Mouse (Mus musculus) megakaryocyte, embryonic 14.5 days (primary cell): ENCODE measurements at regions not wholly inside any gene's neighbourhood (a gene's known extent, or its start where the extent isn't known, plus 50 kb on each side); places are given as distances from the start of the nearest gene placed in this dataset.

Experiments
- H3K27me3 ChIP-seq: replicated peaks from 2 replicates; pipeline ENCODE3; 2012; ENCODE audit warnings: inconsistent platforms
- H3K36me3 ChIP-seq: replicated peaks from 2 replicates; pipeline ENCODE3; 2012; ENCODE audit warnings: low read length, inconsistent platforms, mixed read lengths
- H3K4me1 ChIP-seq: 2 replicates; pipeline ENCODE4 v1.6.1; 2012; ENCODE audit warnings: inconsistent platforms
- H3K4me3 ChIP-seq: replicated peaks from 2 replicates; pipeline ENCODE3; 2012; ENCODE audit warnings: moderate library complexity, mild to moderate bottlenecking, inconsistent platforms
- H3K9me3 ChIP-seq: 2 replicates; pipeline ENCODE4 v1.6.1; 2012; ENCODE audit warnings: inconsistent platforms
- FLI1 ChIP-seq: IDR thresholded peaks from 2 replicates; pipeline ENCODE4 v1.6.1; 2012; ENCODE audit warnings: low read length, inconsistent platforms, mixed read lengths
- GATA1 ChIP-seq: IDR thresholded peaks from 3 replicates; pipeline ENCODE4 v1.6.1; 2012; ENCODE audit warnings: mixed read lengths, low read length, inconsistent platforms, borderline replicate concordance

- Histone ChIP-seq H3K4me3 (no peak overlapping the region), H3K36me3 (no peaks in the 10 kb centered on the region), H3K27me3 (no peaks in the 10 kb centered on the region), H3K4me1 (no peaks in the 10 kb centered on the region), H3K9me3 (no peaks in the 10 kb centered on the region)
- TF ChIP-seq GATA1 = no peak
These were observed 118.4 kb upstream of the Paip1 start for GRCm38 (mm10) chr13:119310013-119310412.

DNA sequence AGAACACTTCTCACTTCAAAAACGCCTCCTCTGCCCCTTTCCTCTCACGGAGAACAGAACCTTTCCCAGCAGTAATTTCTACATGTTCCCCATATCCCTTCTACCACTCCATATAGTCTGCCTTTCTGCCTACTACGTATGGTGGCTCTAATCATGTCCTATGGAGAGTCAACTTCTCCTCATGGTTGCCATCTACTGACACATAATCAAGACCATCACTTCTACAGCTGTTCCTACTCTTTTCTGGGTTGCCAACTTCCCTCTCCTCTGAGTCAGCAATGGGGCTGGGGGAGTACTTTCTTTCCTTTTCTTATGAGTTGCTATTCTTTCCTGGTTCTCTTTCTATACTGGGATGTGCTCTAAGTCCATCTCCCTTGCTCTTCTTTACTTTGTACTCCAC is 114.0 kb upstream of the Paip1 start:
- Histone ChIP-seq H3K4me3 (no peak overlapping the region), H3K4me1 (no peaks in the 10 kb centered on the region), H3K36me3 (no peaks in the 10 kb centered on the region), H3K27me3 (no peaks in the 10 kb centered on the region), H3K9me3 (no peaks in the 10 kb centered on the region)
- TF ChIP-seq GATA1 (no peak), FLI1 (no peak)

DNA sequence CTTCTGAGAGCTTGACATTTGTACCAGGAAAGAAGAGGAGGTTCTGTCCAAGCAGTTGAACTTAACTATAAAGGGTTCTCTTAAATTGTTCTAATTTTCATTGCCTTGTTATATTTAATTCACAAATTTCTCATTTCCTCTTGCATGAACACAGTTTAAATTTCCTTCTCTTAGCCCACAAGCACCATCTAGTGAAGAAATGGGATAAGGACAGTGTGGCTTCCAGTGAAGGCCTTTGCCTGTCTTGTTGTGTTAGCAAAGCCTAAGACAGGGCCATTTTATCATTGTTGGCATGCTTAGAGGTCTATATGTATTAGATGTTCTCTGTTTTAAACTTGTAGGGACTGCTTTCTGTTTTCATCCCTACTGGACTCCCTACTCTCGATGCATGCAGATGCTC is 110.0 kb upstream of the Paip1 start:
- Histone ChIP-seq H3K4me3 (no peak overlapping the region), H3K36me3 (no peaks in the 10 kb centered on the region), H3K27me3 (no peaks in the 10 kb centered on the region), H3K9me3 (no peaks in the 10 kb centered on the region), H3K4me1 (no peaks in the 10 kb centered on the region)
- TF ChIP-seq FLI1 (no peak), GATA1 (no peak)

- Histone ChIP-seq H3K4me3 (no peak overlapping the region), H3K27me3 (no peaks in the 10 kb centered on the region), H3K36me3 (no peaks in the 10 kb centered on the region), H3K9me3 (no peaks in the 10 kb centered on the region), H3K4me1 (no peaks in the 10 kb centered on the region)
- TF ChIP-seq GATA1 = no peak
- TF ChIP-seq FLI1 = no peak
These were observed 102.9 kb upstream of the Paip1 start for GRCm38 (mm10) chr13:119325510-119325909.

DNA sequence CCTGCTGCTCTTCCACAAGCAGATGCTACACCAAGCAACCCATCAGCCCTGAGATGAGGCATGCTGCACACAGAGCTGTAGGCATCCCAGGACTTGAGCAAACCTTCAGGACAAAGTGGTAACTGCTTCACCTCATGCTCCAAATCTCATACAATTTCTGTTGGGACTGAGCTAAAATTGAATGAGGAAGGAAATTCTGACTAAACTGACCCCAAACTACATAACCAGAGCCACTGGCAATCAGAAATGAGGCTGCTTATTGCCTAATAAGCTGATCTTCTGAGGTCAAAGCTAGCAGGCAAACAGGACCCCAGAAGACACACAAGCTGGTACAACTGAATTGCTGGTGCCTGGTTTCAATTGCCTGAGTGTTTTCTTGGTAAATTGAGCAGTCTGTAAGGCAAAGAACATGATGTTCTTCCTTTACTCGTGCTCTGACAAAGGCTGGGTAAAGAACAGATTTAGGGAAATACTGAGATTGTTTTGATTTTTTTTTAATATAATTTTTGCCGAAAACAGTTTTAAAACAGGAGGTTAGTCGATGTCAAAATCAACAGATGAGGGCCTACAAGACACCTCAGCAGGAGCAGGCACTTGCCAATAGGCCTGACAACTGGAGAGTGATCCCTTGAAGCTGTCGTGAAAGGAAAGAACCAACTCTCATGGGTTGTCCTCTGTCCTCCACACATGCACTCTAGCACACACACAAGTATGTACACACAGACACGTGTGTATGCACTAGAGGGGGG is 101.3 kb upstream of the Paip1 start:
- no peaks in the 10 kb centered on the region for H3K36me3 ChIP-seq
- H3K9me3 ChIP-seq = no peaks in the 10 kb centered on the region
- H3K27me3 ChIP-seq = no peaks in the 10 kb centered on the region
- no peak for TF ChIP-seq GATA1
- no peak for TF ChIP-seq FLI1
- no peaks in the 10 kb centered on the region for H3K4me1 ChIP-seq
- no peak overlapping the region for H3K4me3 ChIP-seq

DNA sequence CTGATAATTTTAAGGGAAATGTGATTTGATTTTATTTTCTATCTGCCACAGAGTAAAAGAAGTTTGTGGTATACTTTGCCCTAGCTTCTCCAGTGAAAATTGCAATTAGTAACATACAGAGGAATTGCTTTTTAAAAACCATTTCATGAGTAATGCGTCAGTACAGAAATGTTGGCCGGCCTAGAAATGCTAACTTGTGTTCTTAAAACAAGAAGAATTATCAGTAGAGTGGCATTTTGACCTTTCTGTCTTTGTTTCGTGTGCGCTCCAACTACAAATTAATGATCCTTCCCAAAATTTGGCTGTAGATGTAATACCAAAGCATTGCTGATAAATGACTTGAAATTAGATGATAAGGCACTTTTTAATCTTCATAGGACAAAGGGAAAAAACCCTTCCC is 99.7 kb upstream of the Paip1 start:
- H3K36me3 ChIP-seq = no peaks in the 10 kb centered on the region
- no peak overlapping the region for H3K4me3 ChIP-seq
- no peaks in the 10 kb centered on the region for H3K4me1 ChIP-seq
- H3K9me3 ChIP-seq = no peaks in the 10 kb centered on the region
- H3K27me3 ChIP-seq = no peaks in the 10 kb centered on the region
- TF ChIP-seq FLI1 (no peak), GATA1 (no peak)

DNA sequence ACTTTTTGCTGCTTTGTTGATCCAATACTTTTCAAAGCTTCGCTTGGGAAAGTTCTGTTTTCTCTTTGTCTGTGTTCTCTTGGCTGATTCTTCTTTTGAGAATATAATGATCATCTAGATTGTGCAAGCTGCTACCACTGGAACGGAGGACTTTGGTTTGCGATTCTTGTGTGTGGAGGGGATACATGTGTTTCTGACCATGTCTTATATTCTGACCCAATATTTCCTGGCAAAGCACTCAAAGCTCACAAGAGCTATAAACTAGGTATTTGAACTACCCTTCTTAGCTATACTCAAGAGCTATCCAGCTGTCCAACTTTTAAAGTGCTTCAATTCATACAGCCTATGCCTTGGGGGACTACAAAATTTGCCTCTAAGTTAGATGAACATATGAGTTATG is 96.6 kb upstream of the Paip1 start:
- no peaks in the 10 kb centered on the region for H3K27me3 ChIP-seq
- H3K36me3 ChIP-seq = peaks cover 12% of the 10 kb centered on the region
- no peak overlapping the region for H3K4me3 ChIP-seq
- H3K4me1 ChIP-seq = no peaks in the 10 kb centered on the region
- H3K9me3 ChIP-seq = no peaks in the 10 kb centered on the region
- TF ChIP-seq GATA1 (no peak), FLI1 (no peak)

DNA sequence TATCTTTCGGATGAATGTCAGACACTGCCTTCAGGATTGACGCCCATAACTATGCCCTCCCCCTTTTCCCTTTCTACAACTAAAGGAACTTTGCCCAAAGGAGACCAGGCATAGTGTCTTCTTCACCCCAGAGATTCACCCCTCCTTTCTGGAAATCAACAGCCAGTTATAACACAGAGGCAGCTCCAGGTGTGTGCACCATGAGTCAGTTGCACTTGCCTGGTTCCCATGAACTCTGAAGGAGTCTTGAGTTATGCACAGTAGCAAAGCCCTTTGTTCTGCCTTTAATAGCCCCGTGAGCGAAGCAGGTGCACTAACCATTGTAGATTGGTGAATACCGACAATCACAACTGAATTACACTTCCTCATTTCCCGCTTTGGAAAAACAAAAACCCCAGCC is 94.5 kb upstream of the Paip1 start:
- Histone ChIP-seq H3K4me1 (no peaks in the 10 kb centered on the region), H3K27me3 (no peaks in the 10 kb centered on the region), H3K4me3 (no peak overlapping the region), H3K36me3 (peaks cover 16% of the 10 kb centered on the region), H3K9me3 (no peaks in the 10 kb centered on the region)
- no peak for TF ChIP-seq FLI1
- TF ChIP-seq GATA1 = no peak

GRCm38 (mm10) chr13:119337861-119338260 is 90.5 kb upstream of the Paip1 start:
- H3K36me3 ChIP-seq = peaks cover 16% of the 10 kb centered on the region
- no peaks in the 10 kb centered on the region for H3K9me3 ChIP-seq
- H3K4me1 ChIP-seq = no peaks in the 10 kb centered on the region; the same call in 1 of the 2 replicates
- TF ChIP-seq GATA1 (no peak), FLI1 (no peak)
- H3K4me3 ChIP-seq = no peak overlapping the region
- H3K27me3 ChIP-seq = no peaks in the 10 kb centered on the region

DNA sequence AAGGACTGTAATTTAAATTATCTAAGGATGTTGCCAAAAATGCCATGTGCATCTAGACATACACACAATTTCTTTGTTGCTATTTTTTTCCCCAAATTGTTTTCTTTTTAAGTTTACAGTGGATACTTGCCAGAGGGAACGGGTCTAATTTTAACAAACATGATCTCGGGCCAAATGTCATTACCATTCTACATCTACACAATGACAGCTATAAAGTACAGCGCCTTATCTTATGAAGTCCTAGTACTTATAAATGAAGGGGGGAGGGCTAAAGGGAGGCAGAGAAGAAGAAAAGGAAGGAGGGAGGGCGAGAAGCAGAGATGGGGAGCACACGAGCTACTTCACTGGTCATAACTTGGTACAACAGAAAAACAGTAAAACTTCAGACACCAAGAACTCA is 89.4 kb upstream of the Paip1 start:
- TF ChIP-seq GATA1 (no peak), FLI1 (no peak)
- Histone ChIP-seq H3K27me3 (no peaks in the 10 kb centered on the region), H3K4me3 (no peak overlapping the region), H3K9me3 (no peaks in the 10 kb centered on the region), H3K4me1 (no peaks in the 10 kb centered on the region; the same call in 1 of the 2 replicates), H3K36me3 (peaks cover 16% of the 10 kb centered on the region)

- H3K27me3 ChIP-seq = no peaks in the 10 kb centered on the region
- TF ChIP-seq FLI1 = no peak
- TF ChIP-seq GATA1 = no peak
- no peaks in the 10 kb centered on the region; the same call in 1 of the 2 replicates for H3K4me1 ChIP-seq
- no peaks in the 10 kb centered on the region for H3K9me3 ChIP-seq
- H3K4me3 ChIP-seq = no peak overlapping the region
- peaks cover 16% of the 10 kb centered on the region for H3K36me3 ChIP-seq
These were observed 88.6 kb upstream of the Paip1 start for GRCm38 (mm10) chr13:119339762-119340161.
